Comparison of ENCODE assay signal across 8 mouse cellular contexts in genomic region chr16:36473217-36474216, GRCm38 (mm10). TPM values are rescaled to one million over a fixed set of nuclear protein-coding genes. Genes with fewer than 3 reads are reported as not detected.
DNase-seq lines count a peak whose midpoint lies in the region; ATAC-seq and TF ChIP-seq lines count a peak whose summit lies in the region.

No protein-coding gene starts in this region.

- H3K9ac ChIP-seq in ES-Bruce4 (ENCODE audit: low read depth, poor library complexity, severe bottlenecking): no peak overlapping the region
- H3K9ac ChIP-seq in forebrain, embryonic 16.5 days (replicated peaks; ENCODE audit: low read depth, low read length): no peak overlapping the region
- no peak overlapping the region for H3K9ac ChIP-seq in midbrain, embryonic 15.5 days

- H3K27me3 ChIP-seq in ES-Bruce4 (ENCODE audit: control insufficient read depth, insufficient read depth, low read length, poor library complexity, severe bottlenecking): no peaks in the 10 kb centered on the region
- H3K27me3 ChIP-seq in forebrain, embryonic 16.5 days (replicated peaks; ENCODE audit: control insufficient read depth, insufficient read depth, low read length): no peaks in the 10 kb centered on the region
- H3K27me3 ChIP-seq in midbrain, embryonic 15.5 days (replicated peaks): no peaks in the 10 kb centered on the region

- peak; percentile 33; the same call in 1 of the 2 replicates for ATAC-seq in forebrain, embryonic 16.5 days
- peak; percentile 44; the same call in 1 of the 2 replicates for ATAC-seq in midbrain, embryonic 15.5 days (replicated peaks)

- H3K27ac ChIP-seq in ES-Bruce4 (ENCODE audit: insufficient read depth, low read length): no peak overlapping the region
- H3K27ac ChIP-seq in forebrain, embryonic 16.5 days (ENCODE audit: low read length): no peak overlapping the region
- no peak overlapping the region for H3K27ac ChIP-seq in midbrain, embryonic 15.5 days

- WGBS in forebrain, embryonic 16.5 days: 49% methylated on average over 17 of the region's 17 CpGs
- WGBS in midbrain, embryonic 15.5 days: 55% methylated on average over 17 of the region's 17 CpGs

- TF ChIP-seq EP300 in ES-Bruce4 (IDR thresholded peaks at IDR 0.05; ENCODE audit: insufficient read depth, low read depth, low read length): no peak

- TF ChIP-seq POLR2A in ES-Bruce4 (IDR thresholded peaks at IDR 0.05; ENCODE audit: insufficient read depth, low read length): no peak
- TF ChIP-seq POLR2A in brain, embryonic 14.5 days (IDR thresholded peaks at IDR 0.05; ENCODE audit: borderline replicate concordance, extremely low read depth, insufficient read depth, insufficient read length, poor library complexity, severe bottlenecking): no peak

- peak; percentile 55 for TF ChIP-seq CTCF in ES-Bruce4 (IDR thresholded peaks at IDR 0.05; ENCODE audit: low read depth, low read length)
- peak; percentile 77; the same call in 1 of the 2 replicates for TF ChIP-seq CTCF in brain, embryonic 14.5 days (IDR thresholded peaks at IDR 0.05; ENCODE audit: borderline replicate concordance, extremely low read depth, insufficient read depth, insufficient read length)

- peak overlapping the region; percentile 44 for H3K4me3 ChIP-seq in ES-Bruce4 (ENCODE audit: low read depth, low read length)
- no peak overlapping the region for H3K4me3 ChIP-seq in forebrain, embryonic 16.5 days (replicated peaks; ENCODE audit: low read length)
- H3K4me3 ChIP-seq in midbrain, embryonic 15.5 days: no peak overlapping the region

- no peak overlapping the region for H3K4me2 ChIP-seq in forebrain, embryonic 16.5 days (ENCODE audit: low read length)
- no peak overlapping the region for H3K4me2 ChIP-seq in midbrain, embryonic 15.5 days

- peak; percentile 32 for DNase-seq in layer of hippocampus, adult 11-12 months (ENCODE audit: low spot score)
- no peak for DNase-seq in layer of hippocampus, adult 9-11 months
- peak; percentile 30 for DNase-seq in brain, embryonic 14.5 days (ENCODE audit: low read depth)
- peak; percentile 25 to 73 for DNase-seq in layer of hippocampus, postnatal 25 days (ENCODE audit: extremely low spot score in 1 of 2, low spot score in 1 of 2)
- DNase-seq in T-cell, adult 2 months (ENCODE audit: low spot score): no peak

- no peaks in the 10 kb centered on the region for H3K36me3 ChIP-seq in ES-Bruce4 (ENCODE audit: control insufficient read depth, insufficient read depth, low read length, poor library complexity, severe bottlenecking)
- no peaks in the 10 kb centered on the region for H3K36me3 ChIP-seq in forebrain, embryonic 16.5 days (ENCODE audit: control insufficient read depth, insufficient read depth)
- no peaks in the 10 kb centered on the region for H3K36me3 ChIP-seq in midbrain, embryonic 15.5 days (replicated peaks)

- no peaks in the 10 kb centered on the region for H3K4me1 ChIP-seq in ES-Bruce4 (ENCODE audit: control insufficient read depth, insufficient read depth, low read length)
- H3K4me1 ChIP-seq in forebrain, embryonic 16.5 days (replicated peaks; ENCODE audit: control insufficient read depth, insufficient read depth, low read length): no peaks in the 10 kb centered on the region
- H3K4me1 ChIP-seq in midbrain, embryonic 15.5 days: 0 out of 2 replicates have a peak, but pooled peaks cover 5% of the 10 kb centered on the region

- H3K9me3 ChIP-seq in ES-Bruce4 (replicated peaks; ENCODE audit: control insufficient read depth, insufficient read depth, low read length, poor library complexity, severe bottlenecking): no peaks in the 10 kb centered on the region
- no peaks in the 10 kb centered on the region for H3K9me3 ChIP-seq in forebrain, embryonic 16.5 days (ENCODE audit: control insufficient read depth, low read length)
- no peaks in the 10 kb centered on the region for H3K9me3 ChIP-seq in midbrain, embryonic 15.5 days

RNA-seq across cellular contexts. Expression of gene Stfa3, which starts 18.3 kb away (rescaled TPM):
- not detected in 2 replicates for polyA plus RNA-seq in ES-Bruce4 (2011; ENCODE audit: insufficient read depth, insufficient read length, low read depth, missing spikeins)
- 0.82 and 1.8 TPM in 2 replicates for polyA plus RNA-seq in brain, embryonic 14.5 days (2012; rRNA removed)
- polyA plus RNA-seq in forebrain, embryonic 16.5 days (2015; fragmentation: Nextera tagmentation; extraction: Ambion mirVana): 0.72 TPM in 1 of 2 replicates, not detected in the other
- total RNA-seq in layer of hippocampus, postnatal 25 days (2021): not detected
- not detected in 2 replicates for polyA plus RNA-seq in midbrain, embryonic 15.5 days (2015; fragmentation: Nextera tagmentation; extraction: Ambion mirVana)

Comparison
In these comparisons a context has a peak if more than half of its experiments do, and no peak if none do; other contexts are left out.
1. DNase-seq: peak in layer of hippocampus, adult 11-12 months (single experiment), brain, embryonic 14.5 days (single experiment) and layer of hippocampus, postnatal 25 days (2 of 2); none in layer of hippocampus, adult 9-11 months (single experiment) and T-cell, adult 2 months (single experiment).